Comparison of ENCODE assay signal across 7 mouse cellular contexts in the genomic region with DNA sequence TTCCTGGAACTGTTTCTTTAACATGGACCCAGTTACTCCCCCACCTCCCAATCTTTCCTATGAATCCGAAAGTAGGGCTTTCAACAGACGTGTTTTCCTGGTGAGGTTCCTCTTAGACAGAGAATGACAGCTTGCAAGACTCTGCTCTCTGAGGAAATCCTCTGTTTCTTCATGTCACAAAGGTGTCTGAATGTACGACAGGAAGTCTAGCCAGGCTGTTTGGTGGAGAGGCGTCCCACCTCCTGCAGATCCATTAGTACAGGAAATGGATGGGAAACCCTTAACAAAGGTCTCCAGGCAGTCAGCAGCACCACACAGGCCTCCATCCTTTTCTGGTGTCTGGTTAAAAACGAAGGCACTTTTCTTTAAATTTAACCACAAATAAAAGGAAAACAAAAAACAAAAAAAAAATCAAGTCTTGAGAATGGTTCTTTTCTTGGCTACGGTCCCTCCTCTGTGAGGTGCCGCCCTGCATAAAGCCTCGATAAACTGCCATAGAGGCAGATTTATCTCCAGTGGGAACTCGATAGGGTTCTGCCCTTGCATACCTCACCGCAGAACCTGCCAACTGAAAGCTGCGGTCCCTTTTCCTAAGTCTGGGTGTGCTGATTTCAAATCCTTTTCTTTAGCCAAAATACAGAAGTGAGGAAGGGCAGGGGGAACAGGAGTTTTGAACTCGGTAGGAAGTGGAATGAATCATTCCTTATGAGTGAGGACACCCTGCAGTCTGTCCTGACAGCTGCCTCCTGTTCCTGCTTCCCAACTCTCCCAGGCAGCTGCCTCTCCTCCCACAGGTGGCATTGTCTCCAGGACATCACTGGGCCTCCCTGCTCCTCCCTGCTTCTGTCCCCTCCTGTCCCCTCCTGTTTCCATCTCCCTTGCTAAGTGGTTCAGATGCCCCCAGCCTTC. TPM values are rescaled to one million over a fixed set of nuclear protein-coding genes. Genes with fewer than 3 reads are reported as not detected.
DNase-seq lines count a peak whose midpoint lies in the region; ATAC-seq and TF ChIP-seq lines count a peak whose summit lies in the region.

No protein-coding gene starts in this region.

- no peaks in the 10 kb centered on the region for H3K36me3 ChIP-seq in forebrain, embryonic 11.5 days (ENCODE audit: control insufficient read depth, insufficient read depth, low read length)
- H3K36me3 ChIP-seq in hindbrain, postnatal 0 days (ENCODE audit: insufficient read depth, low read length) = peaks cover 6% of the 10 kb centered on the region; the same call in 1 of the 2 replicates
- H3K36me3 ChIP-seq in liver, embryonic 15.5 days (replicated peaks) = no peaks in the 10 kb centered on the region

- no peak for TF ChIP-seq CTCF in hindbrain, postnatal 0 days (IDR thresholded peaks at IDR 0.05; ENCODE audit: low read depth)

- peak overlapping the region; percentile 86 for H3K4me2 ChIP-seq in forebrain, embryonic 11.5 days (ENCODE audit: low read depth, low read length, severe bottlenecking)
- peak overlapping the region; percentile 80 for H3K4me2 ChIP-seq in hindbrain, postnatal 0 days (ENCODE audit: low read depth, low read length)
- peak overlapping the region; percentile 80 for H3K4me2 ChIP-seq in liver, embryonic 15.5 days

- peak; percentile 23 for DNase-seq in A20 (ENCODE audit: low read depth, low spot score)
- no peak for DNase-seq in forebrain, embryonic 11.5 days (ENCODE audit: low spot score)
- peak; percentile 27 for DNase-seq in hindbrain, postnatal 0 days (ENCODE audit: low spot score)
- DNase-seq in neural tube, embryonic 10.5 days (ENCODE audit: extremely low spot score, low spot score) = peak; percentile 27
- no peak for DNase-seq in right cerebral cortex, postnatal 36 days (ENCODE audit: low spot score in 2 of 2)

- H3K27ac ChIP-seq in forebrain, embryonic 11.5 days (ENCODE audit: low read depth, low read length) = no peak overlapping the region
- peak overlapping the region; percentile 78 for H3K27ac ChIP-seq in hindbrain, postnatal 0 days
- H3K27ac ChIP-seq in liver, embryonic 15.5 days (replicated peaks) = peak overlapping the region; percentile 57; the same call in 1 of the 2 replicates

- WGBS in forebrain, embryonic 11.5 days = 20% methylated on average over 12 of the region's 12 CpGs
- WGBS in hindbrain, postnatal 0 days = 4% methylated on average over 12 of the region's 12 CpGs
- WGBS in liver, embryonic 15.5 days (ENCODE audit: insufficient replicate concordance) = 7% methylated on average over 12 of the region's 12 CpGs

- no peaks in the 10 kb centered on the region for H3K27me3 ChIP-seq in forebrain, embryonic 11.5 days (ENCODE audit: control insufficient read depth, insufficient read depth, low read length)
- H3K27me3 ChIP-seq in hindbrain, postnatal 0 days (ENCODE audit: insufficient read depth, low read length) = no peaks in the 10 kb centered on the region
- no peaks in the 10 kb centered on the region; the same call in 1 of the 2 replicates for H3K27me3 ChIP-seq in liver, embryonic 15.5 days

- H3K9me3 ChIP-seq in forebrain, embryonic 11.5 days (ENCODE audit: control insufficient read depth, low read length) = no peaks in the 10 kb centered on the region
- no peaks in the 10 kb centered on the region for H3K9me3 ChIP-seq in hindbrain, postnatal 0 days (ENCODE audit: low read length)
- no peaks in the 10 kb centered on the region for H3K9me3 ChIP-seq in liver, embryonic 15.5 days (replicated peaks)

- H3K9ac ChIP-seq in forebrain, embryonic 11.5 days (ENCODE audit: low read length) = peak overlapping the region; percentile 63; the same call in 1 of the 2 replicates
- peak overlapping the region; percentile 63 for H3K9ac ChIP-seq in hindbrain, postnatal 0 days (replicated peaks; ENCODE audit: low read length)
- H3K9ac ChIP-seq in liver, embryonic 15.5 days = peak overlapping the region; percentile 55

- peak; percentile 64 for ATAC-seq in CD4-positive, CD25-positive, alpha-beta regulatory T cell, adult 4 months
- no peak; the same call in 1 of the 2 replicates for ATAC-seq in forebrain, embryonic 11.5 days (replicated peaks; ENCODE audit: low FRiP score)
- no peak for ATAC-seq in hindbrain, postnatal 0 days
- ATAC-seq in liver, embryonic 15.5 days (ENCODE audit: insufficient read depth) = no peak

- H3K4me3 ChIP-seq in forebrain, embryonic 11.5 days (ENCODE audit: low read depth, low read length) = peak overlapping the region; percentile 69
- peak overlapping the region; percentile 80 for H3K4me3 ChIP-seq in hindbrain, postnatal 0 days (ENCODE audit: low read length)
- peak overlapping the region; percentile 65 for H3K4me3 ChIP-seq in liver, embryonic 15.5 days (replicated peaks)

- H3K4me1 ChIP-seq in forebrain, embryonic 11.5 days (replicated peaks; ENCODE audit: control insufficient read depth, insufficient read depth, low read length) = peaks cover 3% of the 10 kb centered on the region; the same call in 1 of the 2 replicates
- peaks cover 15% of the 10 kb centered on the region for H3K4me1 ChIP-seq in hindbrain, postnatal 0 days (ENCODE audit: insufficient read depth, low read length)
- peaks cover 23% of the 10 kb centered on the region for H3K4me1 ChIP-seq in liver, embryonic 15.5 days (replicated peaks)

RNA-seq across cellular contexts. Expression of gene Slc31a2, which starts 24.9 kb away (rescaled TPM):
- polyA plus RNA-seq in CD4-positive, CD25-positive, alpha-beta regulatory T cell, adult 4 months (2017; shearing (Covaris generic)) = 10 to 100 TPM; 11.1 to 16.4 TPM
- polyA plus RNA-seq in forebrain, embryonic 11.5 days (2014; fragmentation: Nextera tagmentation; extraction: Ambion mirVana) = 7.9 and 8.9 TPM in 2 replicates
- 17.7 and 19.3 TPM in 2 replicates for total RNA-seq in hindbrain, postnatal 0 days (2014; rRNA removed)
- polyA plus RNA-seq in hindbrain, postnatal 0 days (2015; fragmentation: Nextera tagmentation; extraction: Ambion mirVana) = 12.1 and 12.2 TPM in 2 replicates
- polyA plus RNA-seq in liver, embryonic 15.5 days (2015; fragmentation: Nextera tagmentation; extraction: Ambion mirVana) = 9.1 and 9.8 TPM in 2 replicates

RNA-seq across cellular contexts. Expression of gene Zfp37, which starts 56.4 kb away (rescaled TPM):
- under 1 TPM in 1 of 2 experiments, not detected in 1; 0.58 TPM for polyA plus RNA-seq in CD4-positive, CD25-positive, alpha-beta regulatory T cell, adult 4 months (2017; shearing (Covaris generic))
- 26.3 and 28.7 TPM in 2 replicates for polyA plus RNA-seq in forebrain, embryonic 11.5 days (2014; fragmentation: Nextera tagmentation; extraction: Ambion mirVana)
- 12.5 and 14.4 TPM in 2 replicates for total RNA-seq in hindbrain, postnatal 0 days (2014; rRNA removed)
- polyA plus RNA-seq in hindbrain, postnatal 0 days (2015; fragmentation: Nextera tagmentation; extraction: Ambion mirVana) = 15.6 and 16.2 TPM in 2 replicates
- 0.31 and 0.43 TPM in 2 replicates for polyA plus RNA-seq in liver, embryonic 15.5 days (2015; fragmentation: Nextera tagmentation; extraction: Ambion mirVana)

Comparison
In these comparisons a context has a peak if more than half of its experiments do, and no peak if none do; other contexts are left out.
1. DNase-seq: peak in A20 (single experiment), hindbrain, postnatal 0 days (single experiment) and neural tube, embryonic 10.5 days (single experiment); none in forebrain, embryonic 11.5 days (single experiment) and right cerebral cortex, postnatal 36 days (0 of 2).
2. RNA of gene Zfp37, which starts 56.4 kb away (polyA plus RNA-seq): 26.3 to 28.7 TPM in forebrain, embryonic 11.5 days and 15.6 to 16.2 TPM in hindbrain, postnatal 0 days; 0.58 TPM in CD4-positive, CD25-positive, alpha-beta regulatory T cell, adult 4 months and 0.31 to 0.43 TPM in liver, embryonic 15.5 days; every median in the first group is over 10 times any median in the second.
3. Peak in every context shown above with its lines, with median percentiles within 50 percentile points of each other: H3K4me2 ChIP-seq, H3K4me3 ChIP-seq and H3K9ac ChIP-seq.